Comparison of ENCODE assay signal across 8 mouse cellular contexts in genomic region chr12:3572581-3573397, GRCm38 (mm10). TPM values are rescaled to one million over a fixed set of nuclear protein-coding genes. Genes with fewer than 3 reads are reported as not detected.
DNase-seq lines count a peak whose midpoint lies in the region; ATAC-seq and TF ChIP-seq lines count a peak whose summit lies in the region.

No protein-coding gene starts in this region.

- H3K9me3 ChIP-seq in CH12.LX (replicated peaks; ENCODE audit: low read length), result no peaks in the 10 kb centered on the region
- no peaks in the 10 kb centered on the region for H3K9me3 ChIP-seq in embryonic facial prominence, embryonic 12.5 days

- H3K79me2 ChIP-seq in CH12.LX (replicated peaks; ENCODE audit: control insufficient read depth, extremely low read depth, insufficient read depth, poor library complexity, severe bottlenecking), result no peaks in the 10 kb centered on the region

- WGBS in embryonic facial prominence, embryonic 12.5 days, result under 1% methylated on average over 53 of the region's 53 CpGs

- ATAC-seq in embryonic facial prominence, embryonic 12.5 days (ENCODE audit: insufficient number of reproducible peaks, insufficient read depth, low FRiP score, low TSS enrichment), result peak; percentile 70
- ATAC-seq in hematopoietic stem cell, adult 5-6 weeks (replicated peaks in 1 of 2; ENCODE audit: insufficient read depth in 1 of 2, low FRiP score in 2 of 2, low TSS enrichment in 1 of 2, low read depth in 1 of 2, poor library complexity in 2 of 2, severe bottlenecking in 2 of 2), result peak; percentile 61 to 72

- no peak overlapping the region for H3K27ac ChIP-seq in CH12.LX (ENCODE audit: insufficient read depth, low read depth)
- H3K27ac ChIP-seq in embryonic facial prominence, embryonic 12.5 days, result peak overlapping the region; percentile 90

- H3K4me1 ChIP-seq in CH12.LX (ENCODE audit: control insufficient read depth in 1 of 2, insufficient read depth in 2 of 2), result peaks cover 3 to 21% of the 10 kb centered on the region in 2 experiments; a peak in 2 of 4 replicates
- peaks cover 7% of the 10 kb centered on the region for H3K4me1 ChIP-seq in embryonic facial prominence, embryonic 12.5 days

- peak overlapping the region; percentile 83 for H3K9ac ChIP-seq in CH12.LX (ENCODE audit: insufficient read depth, low read depth)
- H3K9ac ChIP-seq in embryonic facial prominence, embryonic 12.5 days, result peak overlapping the region; percentile 91

- dilution Hi-C loops in CH12.LX (cut with MboI; ENCODE audit: extremely low pct_ligation_motif_present, extremely low pct_unique_long_range_greater_than_20kb, low sequenced_read_pairs), result no loop called here

- no peak for TF ChIP-seq EP300 in CH12.LX (IDR thresholded peaks at IDR 0.05; ENCODE audit: low read length)

- peak; percentile 36 for DNase-seq in CH12.LX (ENCODE audit: extremely low read depth)
- DNase-seq in adrenal gland, postnatal 10 days, result peak; percentile 67
- DNase-seq in layer of hippocampus, adult 8-10 months (ENCODE audit: low spot score in 2 of 2), result peak; percentile 24 to 29
- peak; percentile 43 for DNase-seq in lung, postnatal 14 days
- DNase-seq in right cerebral cortex, postnatal 10 days (ENCODE audit: low spot score in 2 of 2), result peak; percentile 65 to 70
- DNase-seq in yolk sac, embryonic 10.5 days (ENCODE audit: low spot score), result peak; percentile 72

- H3K4me2 ChIP-seq in CH12.LX (ENCODE audit: insufficient read depth, low read depth, poor library complexity, severe bottlenecking), result peak overlapping the region; percentile 81
- H3K4me2 ChIP-seq in embryonic facial prominence, embryonic 12.5 days (replicated peaks), result peak overlapping the region; percentile 72

- H3K36me3 ChIP-seq in CH12.LX (replicated peaks in 1 of 2; ENCODE audit: control insufficient read depth in 1 of 2, insufficient read depth in 1 of 2, low read length in 1 of 2), result peaks cover 0 to 3% of the 10 kb centered on the region in 2 experiments
- H3K36me3 ChIP-seq in embryonic facial prominence, embryonic 12.5 days, result no peaks in the 10 kb centered on the region

- in situ Hi-C loops in CH12.LX (cut with MboI; ENCODE audit: low pct_ligation_motif_present, low pct_unique_long_range_greater_than_20kb, low sequenced_read_pairs), result loop anchor here (25.0 kb wide), 1 partner anchor 1340 kb away; the partner anchor contains the start of genes Atad2b and Ubxn2a

- TF ChIP-seq RAD21 in CH12.LX (IDR thresholded peaks at IDR 0.05; ENCODE audit: low read depth, low read length), result no peak

- TF ChIP-seq POLR2A in CH12.LX (IDR thresholded peaks at IDR 0.05; ENCODE audit: low read depth, low read length), result no peak

- H3K4me3 ChIP-seq in CH12.LX (replicated peaks in 1 of 3; ENCODE audit: low read depth in 2 of 3, low read length in 2 of 3, poor library complexity in 1 of 3), result peak overlapping the region; percentile 58 to 88 (median 86)
- H3K4me3 ChIP-seq in embryonic facial prominence, embryonic 12.5 days, result peak overlapping the region; percentile 83

- TF ChIP-seq CTCF in CH12.LX (conservative IDR thresholded peaks at IDR 0.05 in 1 of 2, IDR thresholded peaks at IDR 0.05 in 1 of 2; ENCODE audit: low read depth in 2 of 2, low read length in 2 of 2), result no peak

- H3K27me3 ChIP-seq in CH12.LX (replicated peaks), result no peaks in the 10 kb centered on the region
- no peaks in the 10 kb centered on the region for H3K27me3 ChIP-seq in embryonic facial prominence, embryonic 12.5 days

TF ChIP-seq in CH12.LX, 34 proteins besides CTCF, POLR2A, EP300 and RAD21:
- TF ChIP-seq USF1 (IDR thresholded peaks at IDR 0.05; ENCODE audit: low read depth, low read length), result no peak
- no peak for TF ChIP-seq MYC (IDR thresholded peaks at IDR 0.05; ENCODE audit: low read depth, low read length)
- TF ChIP-seq MEF2A (IDR thresholded peaks at IDR 0.05; ENCODE audit: borderline replicate concordance, low read depth, low read length), result 0 out of 2 replicates have a peak, but pooled peaks have one; percentile 4
- no peak for TF ChIP-seq MXI1 (IDR thresholded peaks at IDR 0.05; ENCODE audit: low read depth, low read length)
- TF ChIP-seq CHD2 (IDR thresholded peaks at IDR 0.05; ENCODE audit: low read length), result no peak
- TF ChIP-seq ZC3H11A (IDR thresholded peaks at IDR 0.05; ENCODE audit: low read depth, low read length), result no peak
- TF ChIP-seq ZKSCAN1 (IDR thresholded peaks at IDR 0.05; ENCODE audit: borderline replicate concordance, low read depth, low read length), result no peak
- TF ChIP-seq USF2 (conservative IDR thresholded peaks at IDR 0.05; ENCODE audit: low read depth, low read length), result no peak
- TF ChIP-seq NRF1 (IDR thresholded peaks at IDR 0.05; ENCODE audit: low read depth, low read length), result peak; percentile 37; the same call in 1 of the 2 replicates
- TF ChIP-seq ELF1 (IDR thresholded peaks at IDR 0.05; ENCODE audit: low read depth, low read length), result no peak
- no peak for TF ChIP-seq ZMIZ1 (IDR thresholded peaks at IDR 0.05; ENCODE audit: low read depth, low read length)
- TF ChIP-seq UBTF (IDR thresholded peaks at IDR 0.05; ENCODE audit: low read depth, low read length), result 0 out of 2 replicates have a peak, but pooled peaks have one; percentile 66
- TF ChIP-seq MAZ (IDR thresholded peaks at IDR 0.05; ENCODE audit: low read depth, low read length), result no peak

RNA-seq across cellular contexts. Expression of gene Dtnb, which starts 0.6 kb away (rescaled TPM):
- total RNA-seq in CH12.LX (2012; rRNA removed) (23.4 and 26.0 TPM in 2 replicates), CH12.LX (2014; rRNA removed) (6.9 and 8.1 TPM in 2 replicates)
- polyA plus RNA-seq in CH12.LX (2012; ENCODE audit: insufficient read length, low read depth), result 17.4 and 18.9 TPM in 2 replicates
- 10 to 100 TPM; 23.8 to 25.3 TPM for total RNA-seq in adrenal gland, postnatal 10 days (2021)
- polyA plus RNA-seq in embryonic facial prominence, embryonic 12.5 days (2016; fragmentation: Nextera tagmentation; extraction: Ambion mirVana), result 53.0 and 54.8 TPM in 2 replicates
- total RNA-seq in hematopoietic stem cell, adult 5-6 weeks (2017), result 26.0 and 30.7 TPM in 2 replicates
- 100 to 1,000 TPM; 109 to 123 (median 113) TPM for total RNA-seq in layer of hippocampus, adult 8-10 months (2022)
